Mouse (Mus musculus) Muller cell, postnatal 12 days (primary cell): Measurements from ENCODE around the gene Etv6.

ENCODE experiments used
- DNase-seq: peaks from one replicate; pipeline ENCODE4 v3.0.0-alpha.2; 2015; ENCODE audit errors: inconsistent ontology term

Gene Etv6

GRCm38 (mm10) chr6:134251364-134251763, 215.9 kb downstream of the Etv6 start:
- no peak for DNase-seq

- DNase-seq: no peak
Measured at GRCm38 (mm10) chr6:134252081-134252755, 216.7 kb downstream of the Etv6 start.

- no peak for DNase-seq
Measured at GRCm38 (mm10) chr6:134256369-134256768, 220.9 kb downstream of the Etv6 start.

- DNase-seq: no peak
Measured at GRCm38 (mm10) chr6:134259913-134260312, 224.4 kb downstream of the Etv6 start.

- peak; percentile 79 for DNase-seq
Measured at GRCm38 (mm10) chr6:134261904-134262303, 226.4 kb downstream of the Etv6 start.

GRCm38 (mm10) chr6:134262383-134262782, 226.9 kb downstream of the Etv6 start:
- no peak for DNase-seq

GRCm38 (mm10) chr6:134262911-134263607, 227.6 kb downstream of the Etv6 start:
- peak; percentile 92 for DNase-seq

GRCm38 (mm10) chr6:134273884-134274283, 238.4 kb downstream of the Etv6 start:
- no peak for DNase-seq

GRCm38 (mm10) chr6:134276954-134277353, 241.5 kb downstream of the Etv6 start:
- no peak for DNase-seq

- DNase-seq: no peak
Measured at GRCm38 (mm10) chr6:134282095-134282494, 246.6 kb downstream of the Etv6 start.

- no peak for DNase-seq
Measured at GRCm38 (mm10) chr6:134291823-134292222, 256.3 kb downstream of the Etv6 start.

GRCm38 (mm10) chr6:134292404-134292803, 256.9 kb downstream of the Etv6 start:
- DNase-seq: peak; percentile 73

- no peak for DNase-seq
Measured at GRCm38 (mm10) chr6:134293615-134294508, 258.4 kb downstream of the Etv6 start.

- peak; percentile 72 for DNase-seq
Measured at GRCm38 (mm10) chr6:134297884-134298619, 262.6 kb downstream of the Etv6 start.

- no peak for DNase-seq
Measured at GRCm38 (mm10) chr6:134301951-134302350, 266.5 kb downstream of the Etv6 start.

GRCm38 (mm10) chr6:134311346-134311745, 275.8 kb downstream of the Etv6 start:
- no peak for DNase-seq

GRCm38 (mm10) chr6:134312571-134312970, 277.1 kb downstream of the Etv6 start:
- DNase-seq: no peak

GRCm38 (mm10) chr6:134317371-134317770, 281.9 kb downstream of the Etv6 start:
- no peak for DNase-seq
